Mouse (Mus musculus) thymus, adult 2 months (tissue): Measurements from ENCODE around the gene Orm2. TPM values are rescaled to one million over a fixed set of nuclear protein-coding genes. Genes with fewer than 3 reads are reported as not detected.

Experiments used
- DNase-seq: peaks from one replicate; pipeline ENCODE4 v3.0.0; 2021
- H3K27ac ChIP-seq: fragments of 200-500 bp; 2 replicates; pipeline ENCODE4 v1.5.1; 2012; ENCODE audit warnings: low read length, control low read depth; ENCODE audit not compliant: control insufficient read depth, insufficient read depth
- H3K27me3 ChIP-seq: fragments of 200-500 bp; 2 replicates; pipeline ENCODE4 v1.6.1; 2012; ENCODE audit warnings: mild to moderate bottlenecking, low read length, moderate library complexity, mixed read lengths; ENCODE audit not compliant: control insufficient read depth, insufficient read depth
- H3K36me3 ChIP-seq: fragments of 200-500 bp; 2 replicates; pipeline ENCODE4 v1.6.1; 2012; ENCODE audit warnings: mild to moderate bottlenecking, low read length, moderate library complexity; ENCODE audit not compliant: control insufficient read depth, insufficient read depth
- H3K4me1 ChIP-seq: fragments of 200-500 bp; replicated peaks from 2 replicates; pipeline ENCODE4 v1.6.1; 2012; ENCODE audit warnings: low read length; ENCODE audit not compliant: control insufficient read depth, insufficient read depth
- H3K4me3 ChIP-seq: fragments of 200-500 bp; 2 replicates; pipeline ENCODE4 v1.5.1; 2012; ENCODE audit warnings: mild to moderate bottlenecking, low read length, control low read depth, moderate library complexity; ENCODE audit not compliant: control insufficient read depth, insufficient read depth
- CTCF ChIP-seq: fragments of 200-500 bp; IDR thresholded peaks from 2 replicates; pipeline ENCODE4 v1.5.1; 2012; ENCODE audit warnings: mild to moderate bottlenecking, control low read depth, low read length, moderate library complexity, borderline replicate concordance; ENCODE audit not compliant: control insufficient read depth, poor library complexity, insufficient read depth; ENCODE audit errors: extremely low read depth
- POLR2A ChIP-seq: fragments of 200-500 bp; IDR thresholded peaks from 2 replicates; pipeline ENCODE4 v1.6.1; 2012; ENCODE audit warnings: mild to moderate bottlenecking, low read length, control low read depth, moderate library complexity; ENCODE audit not compliant: control insufficient read depth, poor library complexity, insufficient read depth; ENCODE audit errors: extremely low read depth
- WGBS: fragments of 180-500 bp; shearing (Covaris S2); methylation state at CpG from one replicate; pipeline ENCODE4 v1.1.7; 2018; 5-methylcytosine and 5-hydroxymethylcytosine counted together
- polyA plus RNA-seq: library from polyadenylated mRNA; depleted of rRNA; stranded (reverse); fragments of >200 nt; gene quantifications from 2 replicates; pipeline ENCODE4 v1.2.3, GENCODE M21; 2012

The Orm2 gene
- polyA plus RNA-seq, 1 experiment, result 0.38 TPM

DNA sequence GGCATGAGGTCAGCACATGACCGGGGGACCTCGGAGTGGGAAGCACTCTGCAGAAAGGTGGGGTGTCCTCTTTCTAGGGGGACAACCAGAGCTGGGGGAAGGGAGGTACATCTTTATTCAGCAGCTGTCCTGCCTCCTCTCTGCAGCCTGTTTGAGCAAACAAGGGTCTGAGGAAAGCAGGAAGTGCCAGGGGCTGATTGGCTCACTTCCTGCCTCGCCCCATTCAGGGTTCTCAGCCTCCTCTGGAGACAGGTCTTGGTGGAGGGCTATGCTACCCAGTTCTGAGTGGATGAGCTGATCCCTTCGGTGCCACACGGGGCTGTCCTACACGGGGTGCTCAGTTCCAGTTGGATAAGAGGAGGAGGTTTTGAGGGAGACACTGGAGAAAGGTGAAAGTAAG lies 29.1 kb downstream of the Orm2 start:
- Histone ChIP-seq H3K36me3 (peaks cover 52% of the 10 kb centered on the region), H3K27me3 (no peaks in the 10 kb centered on the region), H3K4me1 (peaks cover 75% of the 10 kb centered on the region), H3K4me3 (no peak overlapping the region), H3K27ac (peak overlapping the region; percentile 89)
- TF ChIP-seq POLR2A (no peak), CTCF (0 out of 2 replicates have a peak, but pooled peaks have one; percentile 24)
- DNase-seq, result peak; percentile 63
- 56% methylated on average over 6 of the region's 6 CpGs for WGBS

- H3K4me3 ChIP-seq, result no peak overlapping the region
- peaks cover 45% of the 10 kb centered on the region for H3K36me3 ChIP-seq
- peaks cover 55% of the 10 kb centered on the region for H3K4me1 ChIP-seq
- WGBS, result 94% methylated on average over 10 of the region's 10 CpGs
- DNase-seq, result no peak
- H3K27me3 ChIP-seq, result no peaks in the 10 kb centered on the region
- TF ChIP-seq POLR2A (no peak), CTCF (no peak)
- H3K27ac ChIP-seq, result no peak overlapping the region
These were observed 35.8 kb downstream of the Orm2 start for GRCm38 (mm10) chr4:63397981-63398537.

DNA sequence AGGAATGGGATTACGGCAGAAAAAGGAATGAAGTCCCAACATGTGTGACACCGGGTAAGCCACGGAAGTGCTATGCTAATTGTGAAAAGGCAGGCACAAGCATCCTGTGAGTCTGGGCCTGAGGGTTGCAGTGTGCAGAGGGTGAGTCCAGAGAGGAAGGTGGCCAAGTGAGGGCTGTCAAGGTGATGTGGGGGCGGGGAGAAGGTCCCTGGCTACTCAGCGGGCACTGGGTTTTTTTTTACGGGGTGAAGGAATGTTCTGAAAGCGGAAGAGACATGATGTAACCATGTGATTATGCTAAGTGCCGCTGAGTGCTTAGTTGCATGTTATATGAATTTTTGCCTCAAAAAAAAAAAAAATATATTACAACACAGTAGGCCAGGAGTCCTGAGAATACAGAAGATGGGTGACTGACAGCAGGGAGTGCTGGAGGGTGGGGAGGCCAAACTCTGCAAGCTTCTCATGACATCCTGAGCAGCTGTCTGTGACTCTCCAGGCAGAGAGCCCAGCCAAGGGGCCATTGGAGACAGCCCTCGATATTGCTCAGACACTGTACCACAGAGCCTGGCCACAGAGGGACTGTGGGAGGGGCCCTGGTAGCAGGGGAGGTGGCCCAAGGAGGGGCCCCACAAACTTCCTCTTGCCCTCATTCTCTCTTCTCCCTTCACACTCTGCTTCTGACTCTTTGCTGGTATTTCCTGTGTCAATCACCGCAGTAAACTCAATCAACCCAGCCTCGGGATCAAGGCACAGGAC lies 36.8 kb downstream of the Orm2 start:
- H3K4me3 ChIP-seq, result peak overlapping the region; percentile 13
- H3K36me3 ChIP-seq, result peaks cover 36% of the 10 kb centered on the region
- H3K4me1 ChIP-seq, result peaks cover 58% of the 10 kb centered on the region
- H3K27ac ChIP-seq, result peak overlapping the region; percentile 89
- DNase-seq, result peak; percentile 57
- no peaks in the 10 kb centered on the region for H3K27me3 ChIP-seq
- 22% methylated on average over 11 of the region's 11 CpGs for WGBS
- TF ChIP-seq CTCF, result no peak
- TF ChIP-seq POLR2A, result 0 out of 2 replicates have a peak, but pooled peaks have one; percentile 12

GRCm38 (mm10) chr4:63399691-63400270 lies 37.5 kb downstream of the Orm2 start:
- Histone ChIP-seq H3K4me3 (peak overlapping the region; percentile 13), H3K27ac (peak overlapping the region; percentile 89), H3K4me1 (peaks cover 61% of the 10 kb centered on the region), H3K36me3 (peaks cover 28% of the 10 kb centered on the region), H3K27me3 (no peaks in the 10 kb centered on the region)
- TF ChIP-seq CTCF, result no peak
- no peak for TF ChIP-seq POLR2A
- WGBS, result 53% methylated on average over 8 of the region's 8 CpGs
- no peak for DNase-seq

GRCm38 (mm10) chr4:63400541-63401306 lies 38.5 kb downstream of the Orm2 start:
- 14% methylated on average over 18 of the region's 18 CpGs for WGBS
- peaks cover 68% of the 10 kb centered on the region for H3K4me1 ChIP-seq
- H3K36me3 ChIP-seq, result peaks cover 19% of the 10 kb centered on the region
- DNase-seq, result peak; percentile 62
- no peaks in the 10 kb centered on the region for H3K27me3 ChIP-seq
- peak overlapping the region; percentile 89 for H3K27ac ChIP-seq
- H3K4me3 ChIP-seq, result peak overlapping the region; percentile 79
- TF ChIP-seq POLR2A, result no peak
- no peak for TF ChIP-seq CTCF

DNA sequence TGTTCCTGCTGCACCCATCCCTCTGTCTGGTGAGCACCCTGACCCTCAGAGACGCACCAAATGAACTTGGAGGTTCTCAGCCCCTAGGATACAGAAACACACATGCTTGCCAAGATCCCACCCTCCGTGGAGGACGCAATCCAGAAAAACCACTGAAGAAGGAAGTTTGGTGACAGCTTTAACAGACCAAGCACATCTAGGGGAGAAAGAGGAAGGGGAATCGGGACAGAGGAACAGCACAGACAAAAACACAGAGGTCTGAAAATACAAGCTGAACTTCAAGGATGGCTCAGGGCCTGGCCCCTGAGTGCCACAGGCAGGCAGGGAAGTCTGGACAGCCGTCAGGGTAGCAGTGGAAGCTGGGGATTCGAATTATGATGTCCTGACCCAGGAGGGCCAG lies 39.4 kb downstream of the Orm2 start:
- no peaks in the 10 kb centered on the region for H3K27me3 ChIP-seq
- no peak for TF ChIP-seq CTCF
- no peak for TF ChIP-seq POLR2A
- peaks cover 12% of the 10 kb centered on the region for H3K36me3 ChIP-seq
- DNase-seq, result no peak
- peak overlapping the region; percentile 79 for H3K4me3 ChIP-seq
- peak overlapping the region; percentile 89 for H3K27ac ChIP-seq
- WGBS, result 9% methylated on average over 6 of the region's 6 CpGs
- H3K4me1 ChIP-seq, result peaks cover 76% of the 10 kb centered on the region
